Mouse (Mus musculus) cerebellum, adult 2 months (tissue): ENCODE measurements around the gene 1520401A03Rik. TPM values are rescaled to one million over a fixed set of nuclear protein-coding genes. Genes with fewer than 3 reads are reported as not detected.

Source experiments
- DNase-seq, 2 experiments: peaks; one replicate each; pipeline ENCODE4 v3.0.0; 2021
- H3K27ac ChIP-seq: fragments of 200-500 bp; 2 replicates; pipeline ENCODE4 v1.5.1; 2012; ENCODE audit warnings: low read length, control low read depth, inconsistent platforms; ENCODE audit not compliant: insufficient read depth
- H3K27me3 ChIP-seq: fragments of 200-500 bp; 2 replicates; pipeline ENCODE4 v1.6.1; 2012; ENCODE audit warnings: inconsistent platforms, mild to moderate bottlenecking, low read length, moderate library complexity; ENCODE audit not compliant: control insufficient read depth, insufficient read depth
- H3K4me1 ChIP-seq: fragments of 200-500 bp; 2 replicates; pipeline ENCODE4 v1.6.1; 2011; ENCODE audit warnings: low read length; ENCODE audit not compliant: control insufficient read depth, insufficient read depth
- H3K4me3 ChIP-seq: fragments of 200-500 bp; replicated peaks from 2 replicates; pipeline ENCODE3; 2011; ENCODE audit warnings: mild to moderate bottlenecking, low read depth, low read length, control low read depth; ENCODE audit not compliant: insufficient read depth
- CTCF ChIP-seq: fragments of 200-500 bp; IDR thresholded peaks from 2 replicates; pipeline ENCODE4 v1.5.1; 2011; ENCODE audit warnings: low read depth, mild to moderate bottlenecking, control low read depth, low read length, moderate library complexity, borderline replicate concordance; ENCODE audit not compliant: insufficient read depth
- POLR2A ChIP-seq: fragments of 200-500 bp; IDR thresholded peaks from 2 replicates; pipeline ENCODE4 v1.6.1; 2011; ENCODE audit warnings: low read length, control low read depth, borderline replicate concordance; ENCODE audit not compliant: insufficient read depth
- WGBS: fragments of 180-500 bp; shearing (Covaris S2); methylation state at CpG from one replicate; pipeline ENCODE4 v1.1.7; 2018; 5-methylcytosine and 5-hydroxymethylcytosine counted together
- polyA plus RNA-seq: library from polyadenylated mRNA; depleted of rRNA; stranded (reverse); fragments of >200 nt; gene quantifications from 2 replicates; pipeline ENCODE4 v1.2.3, GENCODE M21; 2012

The 1520401A03Rik gene
- polyA plus RNA-seq, 1 experiment, result 0.64 TPM

GRCm38 (mm10) chr17:23706212-23706611 is 16.4 kb downstream of the 1520401A03Rik start:
- peak; percentile 76 to 84 for DNase-seq
- H3K27me3 ChIP-seq, result no peaks in the 10 kb centered on the region
- H3K27ac ChIP-seq, result no peak overlapping the region
- no peaks in the 10 kb centered on the region; the same call in 1 of the 2 replicates for H3K4me1 ChIP-seq
- peak; percentile 90 for TF ChIP-seq CTCF
- TF ChIP-seq POLR2A, result no peak
- 4% methylated on average over 3 of the region's 3 CpGs for WGBS
- H3K4me3 ChIP-seq, result no peak overlapping the region

- no peak for TF ChIP-seq POLR2A
- TF ChIP-seq CTCF, result no peak
- no peak overlapping the region for H3K27ac ChIP-seq
- H3K27me3 ChIP-seq, result no peaks in the 10 kb centered on the region
- DNase-seq, result no peak
- no peak overlapping the region for H3K4me3 ChIP-seq
- 76% methylated on average over 7 of the region's 7 CpGs for WGBS
- H3K4me1 ChIP-seq, result no peaks in the 10 kb centered on the region; the same call in 1 of the 2 replicates
Measured at GRCm38 (mm10) chr17:23705525-23706104, 17.0 kb downstream of the 1520401A03Rik start.

- no peaks in the 10 kb centered on the region; the same call in 1 of the 2 replicates for H3K4me1 ChIP-seq
- no peak for TF ChIP-seq POLR2A
- H3K4me3 ChIP-seq, result no peak overlapping the region
- no peak overlapping the region for H3K27ac ChIP-seq
- 32% methylated on average over 7 of the region's 7 CpGs for WGBS
- H3K27me3 ChIP-seq, result no peaks in the 10 kb centered on the region
- DNase-seq, result no peak
Measured at GRCm38 (mm10) chr17:23704741-23705140, 17.8 kb downstream of the 1520401A03Rik start.

GRCm38 (mm10) chr17:23703301-23703700 is 19.3 kb downstream of the 1520401A03Rik start:
- H3K4me1 ChIP-seq, result no peaks in the 10 kb centered on the region; the same call in none of the 2 replicates
- no peak overlapping the region for H3K4me3 ChIP-seq
- TF ChIP-seq CTCF (no peak), POLR2A (no peak)
- DNase-seq, result no peak
- H3K27me3 ChIP-seq, result no peaks in the 10 kb centered on the region
- no peak overlapping the region for H3K27ac ChIP-seq
- 76% methylated on average over 9 of the region's 9 CpGs for WGBS

GRCm38 (mm10) chr17:23700079-23700478 is 22.5 kb downstream of the 1520401A03Rik start:
- WGBS, result under 1% methylated on average over 28 of the region's 28 CpGs
- no peaks in the 10 kb centered on the region; the same call in none of the 2 replicates for H3K4me1 ChIP-seq
- H3K27ac ChIP-seq, result peak overlapping the region; percentile 91
- peak overlapping the region; percentile 56 for H3K4me3 ChIP-seq
- DNase-seq, result peak; percentile 95 to 98
- TF ChIP-seq CTCF, result peak; percentile 74
- peak; percentile 75; the same call in 1 of the 2 replicates for TF ChIP-seq POLR2A
- H3K27me3 ChIP-seq, result no peaks in the 10 kb centered on the region

GRCm38 (mm10) chr17:23699131-23700077 is 23.2 kb downstream of the 1520401A03Rik start:
- DNase-seq, result peak; percentile 73 to 74

GRCm38 (mm10) chr17:23695801-23696200 is 26.8 kb downstream of the 1520401A03Rik start:
- WGBS, result 58% methylated on average over 3 of the region's 3 CpGs
- TF ChIP-seq POLR2A (no peak), CTCF (no peak)
- H3K4me3 ChIP-seq, result no peak overlapping the region
- no peak for DNase-seq
- no peak overlapping the region for H3K27ac ChIP-seq
- no peaks in the 10 kb centered on the region; the same call in 1 of the 2 replicates for H3K4me1 ChIP-seq
- H3K27me3 ChIP-seq, result no peaks in the 10 kb centered on the region

More at GRCm38 (mm10) chr17:23699131-23700077, 23.2 kb downstream of the 1520401A03Rik start:
- peak overlapping the region; percentile 91 for H3K27ac ChIP-seq
- WGBS, result under 1% methylated on average over 97 of the region's 101 CpGs
- TF ChIP-seq CTCF (no peak), POLR2A (no peak)
- H3K27me3 ChIP-seq, result no peaks in the 10 kb centered on the region
- H3K4me1 ChIP-seq, result no peaks in the 10 kb centered on the region; the same call in 1 of the 2 replicates
- H3K4me3 ChIP-seq, result peak overlapping the region; percentile 56

GRCm38 (mm10) chr17:23694491-23694890 is 28.1 kb downstream of the 1520401A03Rik start:
- WGBS, result 78% methylated on average over 1 of the region's 1 CpGs
- no peak overlapping the region for H3K4me3 ChIP-seq
- H3K27ac ChIP-seq, result no peak overlapping the region
- H3K27me3 ChIP-seq, result no peaks in the 10 kb centered on the region
- H3K4me1 ChIP-seq, result no peaks in the 10 kb centered on the region; the same call in 1 of the 2 replicates
- DNase-seq, result no peak
- TF ChIP-seq CTCF (no peak), POLR2A (no peak)
